Mouse (Mus musculus): ENCODE results near the gene Olfr1364. TPM values are rescaled to one million over a fixed set of nuclear protein-coding genes. Genes with fewer than 3 reads are reported as not detected.

Olfr1364 gene
- polyA plus RNA-seq (2012; rRNA removed) = not detected in 2 replicates

DNA sequence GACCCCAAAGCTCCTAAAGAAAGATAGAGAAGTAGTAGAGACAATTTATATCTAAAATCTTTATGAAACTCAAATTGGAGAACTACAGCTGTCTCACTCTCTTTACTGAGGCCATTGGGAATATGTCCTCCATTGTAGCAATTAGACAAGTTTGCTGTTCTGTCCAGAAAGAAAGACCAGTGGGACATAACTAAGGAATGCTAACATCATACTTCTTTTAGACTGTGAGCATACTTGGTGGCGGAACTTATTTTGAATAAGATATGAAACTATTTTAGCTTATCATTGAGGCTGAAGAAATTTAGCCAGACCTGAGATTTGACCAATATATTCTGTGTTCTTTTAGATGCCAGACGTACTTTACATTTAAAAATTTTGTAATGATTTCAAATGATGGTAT is at the start of gene Olfr1364:
Gene Olfr1364 (minus strand): TSS at position 101 of the 400 bp plus-strand sequence.
- WGBS = 83% methylated on average over 2 of the region's 2 CpGs
- no peak for TF ChIP-seq CTCF (IDR thresholded peaks at IDR 0.05; ENCODE audit: extremely low read depth, insufficient read length, insufficient replicate concordance, low read depth, low read length)
- no peak for TF ChIP-seq POLR2A (IDR thresholded peaks at IDR 0.05; ENCODE audit: low read depth, low read length)
- no peaks in the 10 kb centered on the region for H3K4me1 ChIP-seq (ENCODE audit: control insufficient read depth, insufficient read depth, insufficient read length, low read length)
- H3K4me3 ChIP-seq (ENCODE audit: low read depth, low read length) = no peak within 1 kb of the TSS
- H3K36me3 ChIP-seq (ENCODE audit: control insufficient read depth, insufficient read depth, low read length) = no peaks in the 10 kb centered on the region
- no peaks in the 10 kb centered on the region for H3K27me3 ChIP-seq (ENCODE audit: control insufficient read depth, insufficient read depth, low read length)
- H3K27ac ChIP-seq (ENCODE audit: insufficient read depth, low read depth, low read length) = no peak within 1 kb of the TSS

DNA sequence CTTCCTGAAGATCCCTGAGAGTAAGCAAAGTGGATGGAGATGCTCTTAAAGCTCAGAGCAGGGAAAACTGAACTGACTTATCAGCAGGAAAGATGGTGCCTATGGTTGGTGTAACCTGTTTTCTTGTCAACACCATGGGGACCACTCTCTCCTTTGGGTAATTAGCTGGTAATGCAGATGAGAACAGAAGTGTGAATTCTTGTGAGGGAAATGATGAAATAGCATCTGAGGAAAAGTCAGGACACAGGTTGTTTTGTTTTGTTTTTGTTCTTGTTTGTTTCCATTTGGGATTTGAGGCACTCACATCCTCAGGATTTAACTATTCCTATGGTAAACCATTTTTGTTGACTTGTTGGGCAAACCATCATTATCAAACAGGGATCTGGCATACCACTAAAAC is 32.4 kb upstream of the Olfr1364 start, which contains the start of gene Olfr1362:
Gene Olfr1362 (minus strand): TSS at position 101 of the 400 bp plus-strand sequence.
- Histone ChIP-seq H3K4me1 (ENCODE audit: control insufficient read depth, insufficient read depth, insufficient read length, low read length) (no peaks in the 10 kb centered on the region), H3K27me3 (ENCODE audit: control insufficient read depth, insufficient read depth, low read length) (no peaks in the 10 kb centered on the region), H3K36me3 (ENCODE audit: control insufficient read depth, insufficient read depth, low read length) (no peaks in the 10 kb centered on the region), H3K27ac (ENCODE audit: insufficient read depth, low read depth, low read length) (no peak within 1 kb of the TSS), H3K4me3 (ENCODE audit: low read depth, low read length) (no peak within 1 kb of the TSS)
- TF ChIP-seq CTCF (IDR thresholded peaks at IDR 0.05; ENCODE audit: extremely low read depth, insufficient read length, insufficient replicate concordance, low read depth, low read length) (no peak), POLR2A (IDR thresholded peaks at IDR 0.05; ENCODE audit: low read depth, low read length) (no peak)

DNA sequence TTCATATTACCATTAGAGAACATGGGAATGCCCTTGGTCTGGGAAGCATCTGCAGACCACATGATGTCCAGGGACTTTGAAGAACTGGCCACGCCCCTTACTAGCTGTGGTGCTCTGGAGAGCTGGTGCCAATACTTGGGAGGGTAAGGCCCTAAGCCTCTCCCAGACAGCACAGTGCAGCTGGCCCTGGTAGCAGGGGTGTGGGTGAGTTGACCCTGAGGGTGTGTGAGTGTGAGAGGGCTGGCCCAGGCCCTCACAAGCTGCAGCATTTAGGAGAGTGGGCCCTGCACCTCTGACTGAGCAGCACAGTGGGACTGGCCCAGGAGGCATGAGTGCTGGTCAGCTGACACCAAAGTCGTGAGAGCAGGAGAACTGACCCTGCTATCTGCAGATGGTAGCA is 10.1 kb upstream of the Olfr1364 start:
- TF ChIP-seq POLR2A (IDR thresholded peaks at IDR 0.05; ENCODE audit: low read depth, low read length) (no peak), CTCF (IDR thresholded peaks at IDR 0.05; ENCODE audit: extremely low read depth, insufficient read length, insufficient replicate concordance, low read depth, low read length) (no peak)
- Histone ChIP-seq H3K27ac (ENCODE audit: insufficient read depth, low read depth, low read length) (no peak overlapping the region), H3K4me1 (ENCODE audit: control insufficient read depth, insufficient read depth, insufficient read length, low read length) (no peaks in the 10 kb centered on the region), H3K4me3 (ENCODE audit: low read depth, low read length) (no peak overlapping the region), H3K36me3 (ENCODE audit: control insufficient read depth, insufficient read depth, low read length) (no peaks in the 10 kb centered on the region), H3K27me3 (ENCODE audit: control insufficient read depth, insufficient read depth, low read length) (no peaks in the 10 kb centered on the region)
- 58% methylated on average over 2 of the region's 2 CpGs for WGBS

- Histone ChIP-seq H3K4me1 (ENCODE audit: control insufficient read depth, insufficient read depth, insufficient read length, low read length) (no peaks in the 10 kb centered on the region), H3K36me3 (ENCODE audit: control insufficient read depth, insufficient read depth, low read length) (no peaks in the 10 kb centered on the region), H3K27me3 (ENCODE audit: control insufficient read depth, insufficient read depth, low read length) (no peaks in the 10 kb centered on the region), H3K27ac (ENCODE audit: insufficient read depth, low read depth, low read length) (no peak within 1 kb of the TSS), H3K4me3 (ENCODE audit: low read depth, low read length) (no peak within 1 kb of the TSS)
- TF ChIP-seq CTCF (IDR thresholded peaks at IDR 0.05; ENCODE audit: extremely low read depth, insufficient read length, insufficient replicate concordance, low read depth, low read length) = no peak
- TF ChIP-seq POLR2A (IDR thresholded peaks at IDR 0.05; ENCODE audit: low read depth, low read length) = no peak
- WGBS = 54% methylated on average over 1 of the region's 1 CpGs
Measured at GRCm38 (mm10) chr13:21559793-21560192, 21.8 kb downstream of the Olfr1364 start, which contains the start of gene Olfr1535. Olfr1535 (minus strand) TSS chr13:21559893.

- Histone ChIP-seq H3K4me1 (ENCODE audit: control insufficient read depth, insufficient read depth, insufficient read length, low read length) (no peaks in the 10 kb centered on the region), H3K4me3 (ENCODE audit: low read depth, low read length) (no peak overlapping the region), H3K27ac (ENCODE audit: insufficient read depth, low read depth, low read length) (no peak overlapping the region), H3K36me3 (ENCODE audit: control insufficient read depth, insufficient read depth, low read length) (no peaks in the 10 kb centered on the region), H3K27me3 (ENCODE audit: control insufficient read depth, insufficient read depth, low read length) (no peaks in the 10 kb centered on the region)
- 14% methylated on average over 3 of the region's 3 CpGs for WGBS
- TF ChIP-seq CTCF (IDR thresholded peaks at IDR 0.05; ENCODE audit: extremely low read depth, insufficient read length, insufficient replicate concordance, low read depth, low read length) (no peak), POLR2A (IDR thresholded peaks at IDR 0.05; ENCODE audit: low read depth, low read length) (no peak)
Measured at GRCm38 (mm10) chr13:21550416-21551110, 31.0 kb downstream of the Olfr1364 start.

- no peaks in the 10 kb centered on the region for H3K36me3 ChIP-seq (ENCODE audit: control insufficient read depth, insufficient read depth, low read length)
- no peaks in the 10 kb centered on the region for H3K4me1 ChIP-seq (ENCODE audit: control insufficient read depth, insufficient read depth, insufficient read length, low read length)
- 90% methylated on average over 3 of the region's 3 CpGs for WGBS
- TF ChIP-seq CTCF (IDR thresholded peaks at IDR 0.05; ENCODE audit: extremely low read depth, insufficient read length, insufficient replicate concordance, low read depth, low read length) (no peak), POLR2A (IDR thresholded peaks at IDR 0.05; ENCODE audit: low read depth, low read length) (no peak)
- H3K27ac ChIP-seq (ENCODE audit: insufficient read depth, low read depth, low read length) = no peak overlapping the region
- H3K27me3 ChIP-seq (ENCODE audit: control insufficient read depth, insufficient read depth, low read length) = no peaks in the 10 kb centered on the region
- no peak overlapping the region for H3K4me3 ChIP-seq (ENCODE audit: low read depth, low read length)
Measured at GRCm38 (mm10) chr13:21549487-21549886, 32.1 kb downstream of the Olfr1364 start.

- Histone ChIP-seq H3K4me3 (ENCODE audit: low read depth, low read length) (no peak within 1 kb of the TSS), H3K27me3 (ENCODE audit: control insufficient read depth, insufficient read depth, low read length) (no peaks in the 10 kb centered on the region; the same call in 1 of the 2 replicates), H3K27ac (ENCODE audit: insufficient read depth, low read depth, low read length) (no peak within 1 kb of the TSS), H3K4me1 (ENCODE audit: control insufficient read depth, insufficient read depth, insufficient read length, low read length) (no peaks in the 10 kb centered on the region), H3K36me3 (ENCODE audit: control insufficient read depth, insufficient read depth, low read length) (no peaks in the 10 kb centered on the region)
- no peak for TF ChIP-seq CTCF (IDR thresholded peaks at IDR 0.05; ENCODE audit: extremely low read depth, insufficient read length, insufficient replicate concordance, low read depth, low read length)
- no peak for TF ChIP-seq POLR2A (IDR thresholded peaks at IDR 0.05; ENCODE audit: low read depth, low read length)
- 56% methylated on average over 1 of the region's 1 CpGs for WGBS
Measured at GRCm38 (mm10) chr13:21542708-21543107, 38.9 kb downstream of the Olfr1364 start, which contains the start of gene Olfr1366. Olfr1366 (minus strand) TSS chr13:21542808.

Measured in small intestine, adult 2 months (tissue).